Mouse (Mus musculus) embryonic fibroblast, embryonic 13.5 days (primary cell): ENCODE data around the gene Atp1a3. TPM values are rescaled to one million over a fixed set of nuclear protein-coding genes. Genes with fewer than 3 reads are reported as not detected.
A peak's percentile ranks its signal among the peaks of the same experiment; 100 is the strongest.

Source experiments
- H3K27ac ChIP-seq: 2 replicates; pipeline ENCODE4 v1.5.1; 2012; ENCODE audit warnings: low read length, control low read depth, inconsistent platforms; ENCODE audit not compliant: insufficient read depth
- H3K4me1 ChIP-seq: 2 replicates; pipeline ENCODE4 v1.6.1; 2011; ENCODE audit warnings: low read length; ENCODE audit not compliant: control insufficient read depth, insufficient read depth
- H3K4me3 ChIP-seq: 2 replicates; pipeline ENCODE4 v1.5.1; 2011; ENCODE audit warnings: mild to moderate bottlenecking, control low read depth, low read length; ENCODE audit not compliant: insufficient read depth
- CTCF ChIP-seq: IDR thresholded peaks from 2 replicates; pipeline ENCODE4 v1.5.1; 2011; ENCODE audit warnings: mild to moderate bottlenecking, control low read depth, low read length, moderate library complexity, borderline replicate concordance; ENCODE audit not compliant: insufficient read depth
- POLR2A ChIP-seq: IDR thresholded peaks from 2 replicates; pipeline ENCODE4 v1.6.1; 2011; ENCODE audit warnings: low read depth, mild to moderate bottlenecking, control low read depth, low read length, moderate library complexity
- polyA plus RNA-seq: library from polyadenylated mRNA; stranded (reverse); fragments of >200 nt; gene quantifications from 2 replicates; pipeline ENCODE4 v1.2.4, GENCODE M21; 2011; ENCODE audit warnings: low read depth; ENCODE audit not compliant: missing spikeins, insufficient read length

The Atp1a3 gene
- polyA plus RNA-seq, 1 experiment = 0.19 TPM

- TF ChIP-seq POLR2A (no peak), CTCF (no peak)
Measured at GRCm38 (mm10) chr7:24969805-24970204, 36.0 kb downstream of the Atp1a3 start.

DNA sequence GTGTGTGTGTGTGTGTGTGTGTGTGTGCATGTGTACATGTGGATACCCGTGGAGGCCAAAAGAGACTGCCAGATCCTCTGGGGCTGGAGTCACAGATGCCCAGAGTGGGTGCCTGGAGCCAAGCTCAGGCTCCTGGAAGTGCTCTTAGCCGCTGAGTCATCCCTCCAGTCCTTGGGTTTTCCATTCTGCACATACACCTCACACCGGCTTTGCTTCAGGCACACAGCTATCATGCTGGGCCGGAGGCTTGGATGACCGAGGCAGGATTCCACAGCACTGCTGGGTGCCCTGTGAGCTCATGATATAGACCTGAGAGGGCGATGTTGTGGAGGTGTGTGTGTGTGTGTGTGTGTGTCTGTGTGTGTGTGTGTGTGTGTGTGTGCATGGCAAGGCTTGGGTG is 37.3 kb downstream of the Atp1a3 start:
- Histone ChIP-seq H3K4me3 (no peak overlapping the region), H3K27ac (no peak overlapping the region)
- TF ChIP-seq POLR2A (no peak), CTCF (no peak)

More at GRCm38 (mm10) chr7:24969805-24970204, 36.0 kb downstream of the Atp1a3 start:
- Histone ChIP-seq H3K4me1 (0 out of 2 replicates have a peak, but pooled peaks cover 3% of the 10 kb centered on the region), H3K27ac (no peak overlapping the region), H3K4me3 (no peak overlapping the region)

GRCm38 (mm10) chr7:24967966-24968365 is 37.8 kb downstream of the Atp1a3 start:
- Histone ChIP-seq H3K4me1 (0 out of 2 replicates have a peak, but pooled peaks cover 3% of the 10 kb centered on the region), H3K27ac (no peak overlapping the region), H3K4me3 (no peak overlapping the region)
- TF ChIP-seq CTCF (no peak), POLR2A (no peak)

More for the DNA sequence above, 37.3 kb downstream of the Atp1a3 start:
- 0 out of 2 replicates have a peak, but pooled peaks cover 3% of the 10 kb centered on the region for H3K4me1 ChIP-seq

GRCm38 (mm10) chr7:24964897-24965535 is 40.7 kb downstream of the Atp1a3 start:
- no peak overlapping the region for H3K27ac ChIP-seq
- TF ChIP-seq POLR2A (no peak), CTCF (peak; percentile 74; the same call in 1 of the 2 replicates)

GRCm38 (mm10) chr7:24964288-24964687 is 41.5 kb downstream of the Atp1a3 start:
- H3K4me3 ChIP-seq = no peak overlapping the region

More at GRCm38 (mm10) chr7:24964897-24965535, 40.7 kb downstream of the Atp1a3 start:
- Histone ChIP-seq H3K4me1 (no peaks in the 10 kb centered on the region), H3K4me3 (no peak overlapping the region)

GRCm38 (mm10) chr7:24955226-24955625 is 50.5 kb downstream of the Atp1a3 start:
- no peak overlapping the region for H3K4me3 ChIP-seq

More at GRCm38 (mm10) chr7:24964288-24964687, 41.5 kb downstream of the Atp1a3 start:
- Histone ChIP-seq H3K4me1 (no peaks in the 10 kb centered on the region), H3K27ac (no peak overlapping the region)
- TF ChIP-seq CTCF = no peak
- TF ChIP-seq POLR2A = no peak

DNA sequence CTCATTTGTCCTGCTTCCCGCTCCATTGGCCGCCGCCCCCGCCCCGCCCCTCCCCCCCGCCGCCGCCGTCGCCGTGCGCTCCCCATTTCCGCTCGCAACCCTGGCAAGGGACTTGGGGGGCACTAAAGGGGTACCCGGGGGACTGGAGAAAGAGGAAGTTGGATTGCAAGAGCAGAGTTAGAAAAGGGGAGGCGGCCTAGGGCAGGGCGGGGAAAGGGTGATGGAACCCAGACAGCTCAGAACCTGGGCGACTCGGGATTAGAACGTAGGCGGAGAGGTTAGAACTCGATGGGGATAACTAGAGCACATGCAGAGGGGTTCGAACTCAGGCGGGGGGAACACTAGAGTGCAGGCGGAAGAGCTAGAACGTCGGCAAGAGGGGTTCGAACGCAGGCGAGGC is 51.3 kb downstream of the Atp1a3 start:
- Histone ChIP-seq H3K27ac (no peak overlapping the region), H3K4me1 (no peaks in the 10 kb centered on the region), H3K4me3 (no peak overlapping the region)
- no peak for TF ChIP-seq CTCF
- no peak for TF ChIP-seq POLR2A

More at GRCm38 (mm10) chr7:24955226-24955625, 50.5 kb downstream of the Atp1a3 start:
- Histone ChIP-seq H3K27ac (no peak overlapping the region), H3K4me1 (no peaks in the 10 kb centered on the region)
- TF ChIP-seq CTCF (no peak), POLR2A (no peak)

- no peak overlapping the region for H3K4me3 ChIP-seq
- H3K4me1 ChIP-seq = no peaks in the 10 kb centered on the region
- TF ChIP-seq POLR2A = no peak
- no peak for TF ChIP-seq CTCF
- no peak overlapping the region for H3K27ac ChIP-seq
Measured at GRCm38 (mm10) chr7:24953966-24954365, 51.8 kb downstream of the Atp1a3 start.

DNA sequence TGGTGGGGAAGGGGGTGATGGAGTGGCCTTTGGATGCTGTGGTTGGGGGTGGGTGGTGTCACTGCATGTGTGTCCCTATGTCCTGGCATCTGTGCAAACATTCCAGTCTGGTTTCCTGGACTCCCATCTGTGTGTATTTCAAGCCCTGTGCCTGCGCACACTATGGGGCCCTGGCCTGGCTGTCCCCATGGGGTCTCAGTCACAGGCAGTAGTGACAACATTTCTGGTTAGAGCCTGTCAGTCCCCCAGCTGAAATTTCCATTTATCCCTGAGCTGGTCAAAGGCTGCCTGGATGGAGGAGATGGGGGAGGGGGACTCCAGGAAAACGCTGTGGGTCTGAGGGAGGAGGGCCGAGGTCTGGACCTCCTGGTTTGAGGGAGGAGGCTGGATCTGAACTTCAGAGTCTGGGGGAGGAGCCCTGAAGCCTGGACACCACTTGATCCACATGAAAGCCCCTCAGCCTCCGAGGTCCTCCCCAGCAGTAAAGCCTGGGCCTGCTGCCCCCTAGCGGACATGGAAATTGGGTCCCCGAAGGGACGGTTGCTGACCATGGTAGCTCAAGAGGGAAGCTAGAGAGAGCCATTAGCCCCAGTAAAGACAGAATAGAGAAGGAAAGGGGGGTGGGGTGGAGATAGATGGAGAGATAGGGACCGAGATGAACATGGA is 55.7 kb downstream of the Atp1a3 start:
- Histone ChIP-seq H3K4me3 (no peak overlapping the region), H3K27ac (no peak overlapping the region), H3K4me1 (no peaks in the 10 kb centered on the region)
- TF ChIP-seq CTCF = peak; percentile 75
- no peak for TF ChIP-seq POLR2A

GRCm38 (mm10) chr7:24948774-24949173 is 57.0 kb downstream of the Atp1a3 start:
- Histone ChIP-seq H3K4me3 (no peak overlapping the region), H3K27ac (no peak overlapping the region), H3K4me1 (no peaks in the 10 kb centered on the region)
- no peak for TF ChIP-seq POLR2A
- TF ChIP-seq CTCF = no peak
